Mouse (Mus musculus) ES-Bruce4 (cell line): ENCODE measurements around the gene Nrxn1.

Source experiments
- CTCF ChIP-seq: IDR thresholded peaks from one replicate; pipeline ENCODE4 v1.8.1; 2011; ENCODE audit warnings: low read depth, low read length
- EP300 ChIP-seq: IDR thresholded peaks from 2 replicates; pipeline ENCODE4 v1.6.1; 2011; ENCODE audit warnings: low read depth, low read length; ENCODE audit not compliant: insufficient read depth
- POLR2A ChIP-seq: IDR thresholded peaks from one replicate; pipeline ENCODE4 v1.8.1; 2011; ENCODE audit warnings: low read length; ENCODE audit not compliant: insufficient read depth

DNA sequence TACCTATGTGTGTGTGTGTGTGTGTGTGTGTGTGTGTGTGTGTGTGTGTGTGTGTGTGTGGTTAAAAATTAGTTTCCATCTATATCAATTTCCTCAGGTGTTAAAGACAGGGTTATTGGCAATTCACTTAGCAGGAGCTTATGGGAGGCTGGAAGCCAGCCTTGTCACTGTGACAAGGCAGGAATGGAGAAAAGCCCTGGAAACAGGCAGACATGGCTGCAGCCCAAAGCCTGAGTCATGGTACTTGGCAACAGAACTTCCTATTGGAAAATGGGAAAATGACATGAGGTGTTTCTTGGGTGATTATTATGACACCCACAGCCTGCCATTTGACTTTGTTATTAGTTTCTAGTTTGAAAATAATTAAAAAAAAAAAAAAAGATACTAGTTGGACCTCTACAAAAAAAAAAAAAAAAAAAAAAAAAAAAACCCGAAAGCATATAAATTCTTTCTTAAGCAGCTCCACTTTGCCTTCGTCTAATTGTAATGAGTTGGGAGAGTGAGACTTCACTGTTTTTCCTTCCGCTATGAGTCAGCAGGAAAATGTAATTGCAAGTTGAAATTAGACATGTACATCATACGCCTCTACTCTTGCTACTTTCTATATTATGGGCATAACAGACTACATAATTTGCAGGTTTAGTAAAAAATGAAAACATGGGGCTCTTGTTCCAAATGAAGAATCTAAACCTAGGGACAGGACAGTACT lies 486.0 kb downstream of the Nrxn1 start:
- no peak for TF ChIP-seq CTCF
- TF ChIP-seq POLR2A = no peak
- TF ChIP-seq EP300 = no peak
